Mouse (Mus musculus) frontal cortex, adult (tissue): Measurements from ENCODE around the gene Coq3.
A peak's percentile ranks its signal among the peaks of the same experiment; 100 is the strongest.

Source experiments
- ATAC-seq: cut with Nextera tagmentation; 2 replicates; pipeline ENCODE4 v1.9.2; 2017; ENCODE audit warnings: mild to moderate bottlenecking, moderate library complexity, mixed read lengths; ENCODE audit not compliant: low TSS enrichment

The Coq3 gene

GRCm38 (mm10) chr4:21879565-21880220 lies at the start of gene Coq3:
Gene Coq3, plus strand, starts transcription at chr4:21879673.
- ATAC-seq = peak; percentile 95

GRCm38 (mm10) chr4:21832844-21833243 lies 46.6 kb upstream of the Coq3 start:
- no peak for ATAC-seq

- peak; percentile 94 for ATAC-seq
These were observed 31.8 kb upstream of the Coq3 start, which contains the start of gene Pnisr for GRCm38 (mm10) chr4:21847481-21848286. Gene Pnisr, plus strand, starts transcription at chr4:21847583.

GRCm38 (mm10) chr4:21848287-21848630 lies 31.2 kb upstream of the Coq3 start:
- ATAC-seq = peak; percentile 80

- ATAC-seq = peak; percentile 38; the same call in 1 of the 2 replicates
These were observed 22.0 kb upstream of the Coq3 start for GRCm38 (mm10) chr4:21857481-21857880.

- ATAC-seq = no peak
These were observed 14.2 kb upstream of the Coq3 start for GRCm38 (mm10) chr4:21865226-21865625.

- no peak for ATAC-seq
These were observed 697 bp upstream of the Coq3 start for GRCm38 (mm10) chr4:21878776-21879175.

- ATAC-seq = no peak
These were observed 3.3 kb downstream of the Coq3 start for GRCm38 (mm10) chr4:21882806-21883205.

GRCm38 (mm10) chr4:21885831-21886230 lies 6.4 kb downstream of the Coq3 start:
- ATAC-seq = 0 out of 2 replicates have a peak, but pooled peaks have one; percentile 13

- ATAC-seq = peak; percentile 73
These were observed 51.7 kb downstream of the Coq3 start, which contains the start of gene Faxc for GRCm38 (mm10) chr4:21930971-21931771. Gene Faxc, plus strand, starts transcription at chr4:21931329.

- ATAC-seq = peak; percentile 25
These were observed 52.5 kb downstream of the Coq3 start for GRCm38 (mm10) chr4:21931772-21932630.

GRCm38 (mm10) chr4:21935378-21935777 lies 55.9 kb downstream of the Coq3 start:
- no peak for ATAC-seq

- no peak for ATAC-seq
These were observed 57.0 kb downstream of the Coq3 start for GRCm38 (mm10) chr4:21936424-21936823.

GRCm38 (mm10) chr4:21937890-21938289 lies 58.4 kb downstream of the Coq3 start:
- ATAC-seq = no peak

- ATAC-seq = no peak
These were observed 65.2 kb downstream of the Coq3 start for GRCm38 (mm10) chr4:21944672-21945071.

GRCm38 (mm10) chr4:21951444-21951843 lies 72.0 kb downstream of the Coq3 start:
- ATAC-seq = peak; percentile 42; the same call in 1 of the 2 replicates

- peak; percentile 74 for ATAC-seq
These were observed 72.8 kb downstream of the Coq3 start for GRCm38 (mm10) chr4:21952255-21952654.

GRCm38 (mm10) chr4:21957570-21958321 lies 78.3 kb downstream of the Coq3 start:
- ATAC-seq = peak; percentile 51; the same call in 1 of the 2 replicates
